Mouse (Mus musculus): ENCODE results near the gene Ptprn2.

- TF ChIP-seq MAX (IDR thresholded peaks at IDR 0.05; ENCODE audit: low read depth), result no peak
- TF ChIP-seq POLR2A (IDR thresholded peaks at IDR 0.05; ENCODE audit: insufficient read length, low read depth), result peak; percentile 80
- TF ChIP-seq E2F4 (IDR thresholded peaks at IDR 0.05; ENCODE audit: insufficient read depth), result no peak
- TF ChIP-seq MYOG (IDR thresholded peaks at IDR 0.05; ENCODE audit: control insufficient read depth in 1 of 3, insufficient read depth in 1 of 3, insufficient read length in 2 of 3, low read depth in 2 of 3), result peak in 1 of 3 experiments; percentile 7
- TF ChIP-seq TCF12 (IDR thresholded peaks at IDR 0.05; ENCODE audit: insufficient read depth, poor library complexity, severe bottlenecking), result no peak
These were observed 668.3 kb downstream of the Ptprn2 start for GRCm38 (mm10) chr12:117153671-117154355.
